Mouse (Mus musculus) ES-E14 (cell line): Measurements from ENCODE around the gene Lrp1. TPM values are rescaled to one million over a fixed set of nuclear protein-coding genes. Genes with fewer than 3 reads are reported as not detected.

ENCODE experiments used
- DNase-seq: peaks from one replicate; pipeline ENCODE4 v3.0.0-alpha.2; 2013; ENCODE audit warnings: low read depth, low spot score
- H3K27ac ChIP-seq: 2 replicates; pipeline ENCODE4 v1.5.1; 2012; ENCODE audit warnings: low read depth, mild to moderate bottlenecking, low read length, moderate library complexity, mixed read lengths; ENCODE audit not compliant: poor library complexity, insufficient read depth, severe bottlenecking
- H3K36me3 ChIP-seq: 2 replicates; pipeline ENCODE4 v1.6.1; 2012; ENCODE audit warnings: mild to moderate bottlenecking, low read length, moderate library complexity, mixed read lengths; ENCODE audit not compliant: control insufficient read depth, poor library complexity, insufficient read depth, severe bottlenecking
- H3K4me1 ChIP-seq, 2 experiments: fragments of 150-350 bp in 1 of 2; sonication (generic) in 1 of 2; 2 replicates each; pipeline ENCODE4 v1.6.1; 2012; ENCODE audit warnings: low read length in 2 of 2, mild to moderate bottlenecking in 1 of 2, mixed read lengths in 1 of 2; ENCODE audit not compliant: control insufficient read depth in 2 of 2, insufficient read depth in 2 of 2, poor library complexity in 1 of 2
- H3K4me3 ChIP-seq, 2 experiments: fragments of 150-350 bp in 1 of 2; sonication (generic) in 1 of 2; 2 replicates each; pipeline ENCODE4 v1.5.1; 2012; ENCODE audit warnings: low read length in 2 of 2, low read depth in 1 of 2, mild to moderate bottlenecking in 1 of 2, mixed read lengths in 1 of 2; ENCODE audit not compliant: insufficient read depth in 1 of 2, poor library complexity in 1 of 2, severe bottlenecking in 1 of 2
- H3K9ac ChIP-seq: 2 replicates; pipeline ENCODE4 v1.6.1; 2012; ENCODE audit warnings: low read depth, mild to moderate bottlenecking, low read length, mixed read lengths; ENCODE audit not compliant: poor library complexity, insufficient read depth, severe bottlenecking
- H3K9me3 ChIP-seq: fragments of 150-350 bp; sonication (generic); 2 replicates; pipeline ENCODE4 v1.6.1; 2012; ENCODE audit warnings: low read depth, mild to moderate bottlenecking, low read length; ENCODE audit not compliant: control insufficient read depth, insufficient read depth
- CHD2 ChIP-seq: IDR thresholded peaks from 2 replicates; pipeline ENCODE4 v1.6.1; 2014; ENCODE audit warnings: mild to moderate bottlenecking, low read depth, low read length, inconsistent platforms
- HCFC1 ChIP-seq: IDR thresholded peaks from 2 replicates; pipeline ENCODE4 v1.6.1; 2012; ENCODE audit warnings: low read length, inconsistent platforms, borderline replicate concordance; ENCODE audit not compliant: insufficient read depth
- MAFK ChIP-seq: IDR thresholded peaks from 2 replicates; pipeline ENCODE4 v1.6.1; 2014; ENCODE audit warnings: mild to moderate bottlenecking, low read depth, low read length, inconsistent platforms; ENCODE audit not compliant: insufficient read depth
- ZC3H11A ChIP-seq: IDR thresholded peaks from 2 replicates; pipeline ENCODE4 v1.6.1; 2012; ENCODE audit warnings: low read depth, mild to moderate bottlenecking, inconsistent platforms, low read length, borderline replicate concordance
- ZNF384 ChIP-seq: IDR thresholded peaks from 2 replicates; pipeline ENCODE4 v1.6.1; 2012; ENCODE audit warnings: low read depth, low read length, inconsistent platforms
- in situ Hi-C, 2 experiments: fragments of 600-800 bp; cut with MboI; formaldehyde crosslinking; loops; one replicate each; pipeline ENCODE4 v1.15.1; 2025; ENCODE audit warnings: low sequenced_read_pairs in 2 of 2, inconsistent platforms in 1 of 2; ENCODE audit not compliant: unreplicated experiment in 2 of 2
- total RNA-seq: library from RNA; depleted of rRNA; stranded (reverse); fragments of 300-350 nt; gene quantifications from 2 replicates; pipeline ENCODE4 v1.2.3, GENCODE M21; 2012; rRNA removed

The Lrp1 gene
- total RNA-seq, 1 experiment, result 69.6 TPM

- Histone ChIP-seq H3K36me3 (peaks cover 37% of the 10 kb centered on the region), H3K4me1 (no peaks in the 10 kb centered on the region), H3K4me3 (no peak overlapping the region), H3K27ac (no peak overlapping the region), H3K9me3 (no peaks in the 10 kb centered on the region), H3K9ac (no peak overlapping the region)
- in situ Hi-C loops, result no loop called here
- TF ChIP-seq ZC3H11A, result no peak
- no peak for TF ChIP-seq MAFK
- TF ChIP-seq ZNF384, result no peak
- no peak for TF ChIP-seq HCFC1
- no peak for TF ChIP-seq CHD2
- no peak for DNase-seq
Observed at GRCm38 (mm10) chr10:127492118-127492517, 128.8 kb downstream of the Lrp1 start.

GRCm38 (mm10) chr10:127491128-127491512 is 129.8 kb downstream of the Lrp1 start:
- in situ Hi-C loops, result no loop called here
- Histone ChIP-seq H3K4me3 (no peak overlapping the region), H3K36me3 (peaks cover 33% of the 10 kb centered on the region), H3K9ac (peak overlapping the region; percentile 21; the same call in 1 of the 2 replicates), H3K4me1 (no peaks in the 10 kb centered on the region), H3K27ac (no peak overlapping the region), H3K9me3 (no peaks in the 10 kb centered on the region)
- TF ChIP-seq MAFK, result no peak
- no peak for TF ChIP-seq CHD2
- no peak for TF ChIP-seq ZNF384
- TF ChIP-seq HCFC1, result no peak
- TF ChIP-seq ZC3H11A, result no peak
- no peak for DNase-seq

DNA sequence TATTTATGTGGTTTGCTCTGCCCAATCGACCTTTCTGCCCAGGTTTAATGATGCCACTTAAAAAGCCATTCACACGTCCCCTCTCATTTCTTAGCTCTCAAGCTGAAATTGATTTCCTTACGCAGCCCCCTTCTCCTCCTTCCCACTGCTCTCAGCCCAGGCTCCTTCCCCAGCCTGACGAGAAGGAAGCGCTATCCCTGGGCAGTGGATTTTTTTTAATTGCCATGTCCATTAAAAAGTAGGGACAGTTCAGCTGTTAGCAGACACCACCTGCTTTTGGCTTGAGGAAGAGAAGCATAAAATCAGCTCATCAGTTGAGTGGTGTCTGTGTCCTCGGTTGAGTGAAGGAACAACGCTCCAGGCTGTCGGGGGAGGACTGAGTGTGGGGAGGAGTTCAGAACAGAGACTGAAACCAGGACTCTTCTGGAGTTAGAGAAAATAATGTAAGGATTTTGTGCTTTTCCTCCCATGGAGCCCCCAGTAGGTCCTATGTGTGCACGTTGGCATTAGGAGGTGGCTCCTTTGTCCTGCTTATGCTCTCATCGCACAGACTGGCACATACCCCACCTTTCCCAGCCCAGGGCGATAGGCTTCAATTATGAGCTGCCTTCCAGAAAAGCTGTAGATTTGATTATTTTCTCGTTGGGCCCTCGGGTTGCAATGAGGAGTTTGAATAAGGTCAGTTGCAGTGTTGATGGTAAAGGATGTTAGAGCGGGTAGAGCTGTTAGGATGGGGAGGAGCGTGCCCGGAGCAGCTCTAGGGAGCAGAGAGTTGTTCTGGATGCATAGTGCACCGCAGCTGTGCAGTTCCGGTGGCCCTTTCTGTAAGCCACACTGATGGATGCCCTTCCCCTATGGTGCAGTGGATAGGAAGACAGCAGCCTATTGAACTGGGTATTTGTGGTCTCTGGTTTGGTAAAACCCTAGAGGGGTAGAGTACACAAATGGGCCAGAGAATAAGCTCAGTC is 130.5 kb downstream of the Lrp1 start:
- no peak for TF ChIP-seq ZC3H11A
- no peak for TF ChIP-seq CHD2
- TF ChIP-seq HCFC1, result no peak
- TF ChIP-seq MAFK, result no peak
- no peak for TF ChIP-seq ZNF384
- Histone ChIP-seq H3K9ac (no peak overlapping the region), H3K4me3 (no peak overlapping the region), H3K9me3 (no peaks in the 10 kb centered on the region), H3K4me1 (no peaks in the 10 kb centered on the region), H3K36me3 (peaks cover 34% of the 10 kb centered on the region), H3K27ac (no peak overlapping the region)
- in situ Hi-C loops, result no loop called here
- no peak for DNase-seq

- H3K9ac ChIP-seq, result no peak overlapping the region
- H3K4me1 ChIP-seq, result no peaks in the 10 kb centered on the region
- no peak overlapping the region for H3K27ac ChIP-seq
- H3K36me3 ChIP-seq, result peaks cover 37% of the 10 kb centered on the region; the same call in 1 of the 2 replicates
- no peaks in the 10 kb centered on the region for H3K9me3 ChIP-seq
- in situ Hi-C loops, result no loop called here
- TF ChIP-seq HCFC1 (no peak), ZNF384 (no peak), CHD2 (no peak), MAFK (no peak), ZC3H11A (no peak)
- no peak overlapping the region for H3K4me3 ChIP-seq
- DNase-seq, result no peak
Observed at GRCm38 (mm10) chr10:127488856-127489255, 132.1 kb downstream of the Lrp1 start.

Other genes with a start within 250 kb of the Lrp1 start
- gene R3hdm2, start 240.8 kb downstream of the Lrp1 start, total RNA-seq, result 25.5 and 26.1 TPM in 2 replicates
- gene Stac3, start 119.5 kb downstream of the Lrp1 start, total RNA-seq, result 1.1 and 2.4 TPM in 2 replicates
- 5.8 and 22.6 TPM in 2 replicates for gene Ndufa4l2, start 106.2 kb downstream of the Lrp1 start, total RNA-seq
- gene Shmt2, start 98.7 kb downstream of the Lrp1 start, total RNA-seq, result 169 and 266 TPM in 2 replicates
- 0.76 and 1.6 TPM in 2 replicates for gene Nxph4, start 86.6 kb downstream of the Lrp1 start, total RNA-seq
- 18.6 and 26.0 TPM in 2 replicates for gene Stat6, start 21.8 kb upstream of the Lrp1 start, total RNA-seq
- 23.6 and 35.6 TPM in 2 replicates for gene Nemp1, start 45.8 kb upstream of the Lrp1 start, total RNA-seq
- 10.6 and 13.8 TPM in 2 replicates for gene Nab2, start 47.4 kb upstream of the Lrp1 start, total RNA-seq
- gene Myo1a, start 84.0 kb upstream of the Lrp1 start, total RNA-seq, result 1.7 and 3.2 TPM in 2 replicates
- 0.37 and 0.45 TPM in 2 replicates for gene Tac2, start 103.3 kb upstream of the Lrp1 start, total RNA-seq
- 6.3 and 8.3 TPM in 2 replicates for gene Zbtb39, start 118.4 kb upstream of the Lrp1 start, total RNA-seq
- 0.49 and 0.69 TPM in 2 replicates for gene Gpr182, start 130.6 kb upstream of the Lrp1 start, total RNA-seq
- gene Rdh1, start 138.6 kb upstream of the Lrp1 start, total RNA-seq, result 1.1 TPM in 2 replicates
- 0.21 TPM in 1 of 2 replicates, not detected in the other for gene Rdh16f1, start 138.6 kb upstream of the Lrp1 start, total RNA-seq
- 0.27 TPM in 1 of 2 replicates, not detected in the other for gene Rdh9, start 155.2 kb upstream of the Lrp1 start, total RNA-seq
- 0.09 and 0.11 TPM in 2 replicates for gene Rdh16, start 180.0 kb upstream of the Lrp1 start, total RNA-seq
- gene Rdh19, start 228.8 kb upstream of the Lrp1 start, total RNA-seq, result not detected in 2 replicates
- gene Rdh16f2, start 245.3 kb upstream of the Lrp1 start, total RNA-seq, result 0.26 TPM in 1 of 2 replicates, not detected in the other